Mouse (Mus musculus) MEL (cell line): ENCODE measurements around the gene Pdk2. TPM values are rescaled to one million over a fixed set of nuclear protein-coding genes. Genes with fewer than 3 reads are reported as not detected.

Experiments used
- DNase-seq: peaks from one replicate; pipeline ENCODE4 v3.0.0; 2011; ENCODE audit warnings: low read depth, low spot score
- H3K27ac ChIP-seq: 2 replicates; pipeline ENCODE4 v1.5.1; 2012; ENCODE audit warnings: low read depth, mild to moderate bottlenecking, control low read depth, low read length, moderate library complexity; ENCODE audit not compliant: control insufficient read depth
- H3K27me3 ChIP-seq, 2 experiments: fragments of 150-350 bp in 1 of 2; sonication (generic) in 1 of 2; 2 replicates each; pipeline ENCODE4 v1.6.1; 2012; ENCODE audit warnings: low read length in 2 of 2, mild to moderate bottlenecking in 2 of 2, improper control_type of control experiment in 1 of 2, moderate library complexity in 1 of 2; ENCODE audit not compliant: insufficient read depth in 2 of 2, control insufficient read depth in 1 of 2
- H3K36me3 ChIP-seq, 2 experiments: 2 replicates each; pipeline ENCODE4 v1.6.1; 2012 to 2014; ENCODE audit warnings: low read length in 2 of 2, improper control_type of control experiment in 1 of 2, inconsistent platforms in 1 of 2, mild to moderate bottlenecking in 1 of 2; ENCODE audit not compliant: insufficient read depth in 2 of 2, control insufficient read depth in 1 of 2
- H3K4me1 ChIP-seq, 2 experiments: fragments of 150-350 bp in 1 of 2; sonication (generic) in 1 of 2; 2 replicates each; pipeline ENCODE4 v1.6.1; 2012; ENCODE audit warnings: low read length in 2 of 2, improper control_type of control experiment in 1 of 2, mild to moderate bottlenecking in 1 of 2; ENCODE audit not compliant: insufficient read depth in 2 of 2, control insufficient read depth in 1 of 2
- H3K4me3 ChIP-seq, 2 experiments: fragments of 150-350 bp in 1 of 2; sonication (generic) in 1 of 2; 2 replicates each; pipeline ENCODE4 v1.5.1; 2012; ENCODE audit warnings: low read depth in 2 of 2, low read length in 2 of 2, mild to moderate bottlenecking in 2 of 2, moderate library complexity in 2 of 2, control low read depth in 1 of 2, improper control_type of control experiment in 1 of 2; ENCODE audit not compliant: control insufficient read depth in 1 of 2, insufficient read depth in 1 of 2
- H3K79me2 ChIP-seq: 2 replicates; pipeline ENCODE4 v1.6.1; 2012; ENCODE audit warnings: mild to moderate bottlenecking, low read length, moderate library complexity; ENCODE audit not compliant: control insufficient read depth, poor library complexity, insufficient read depth
- H3K9ac ChIP-seq: 2 replicates; pipeline ENCODE4 v1.6.1; 2012; ENCODE audit warnings: low read depth, mild to moderate bottlenecking, control low read depth, low read length, moderate library complexity; ENCODE audit not compliant: control insufficient read depth, poor library complexity, severe bottlenecking
- H3K9me3 ChIP-seq: fragments of 150-350 bp; sonication (generic); replicated peaks from 2 replicates; pipeline ENCODE4 v1.6.1; 2012; ENCODE audit warnings: mild to moderate bottlenecking, low read length, improper control_type of control experiment, moderate library complexity; ENCODE audit not compliant: insufficient read depth
- BHLHE40 ChIP-seq: IDR thresholded peaks from 2 replicates; pipeline ENCODE4 v1.6.1; 2012; ENCODE audit warnings: low read depth, mild to moderate bottlenecking, inconsistent platforms, low read length, improper control_type of control experiment, borderline replicate concordance
- ETS1 ChIP-seq: IDR thresholded peaks from 2 replicates; pipeline ENCODE4 v1.6.1; 2012; ENCODE audit warnings: low read depth, mild to moderate bottlenecking, inconsistent platforms, low read length, improper control_type of control experiment, moderate library complexity
- GABPA ChIP-seq: IDR thresholded peaks from 2 replicates; pipeline ENCODE4 v1.6.1; 2012; ENCODE audit warnings: low read depth, mild to moderate bottlenecking, inconsistent platforms, low read length, improper control_type of control experiment, moderate library complexity
- GATA1 ChIP-seq: IDR thresholded peaks from 2 replicates; pipeline ENCODE4 v1.6.1; 2011; ENCODE audit warnings: low read depth, low read length, improper control_type of control experiment
- JUND ChIP-seq: IDR thresholded peaks from 2 replicates; pipeline ENCODE4 v1.6.1; 2011; ENCODE audit warnings: low read depth, mild to moderate bottlenecking, improper control_type of control experiment, low read length
- KAT2A ChIP-seq: conservative IDR thresholded peaks from 2 replicates; pipeline ENCODE4 v1.6.1; 2012; ENCODE audit warnings: low read depth, low read length, improper control_type of control experiment, inconsistent platforms
- MAFK ChIP-seq: IDR thresholded peaks from 2 replicates; pipeline ENCODE4 v1.6.1; 2011; ENCODE audit warnings: low read depth, mild to moderate bottlenecking, low read length, improper control_type of control experiment, borderline replicate concordance
- MAX ChIP-seq: IDR thresholded peaks from 2 replicates; pipeline ENCODE4 v1.6.1; 2011; ENCODE audit warnings: low read length, improper control_type of control experiment
- MAZ ChIP-seq: IDR thresholded peaks from 2 replicates; pipeline ENCODE4 v1.6.1; 2012; ENCODE audit warnings: low read depth, mild to moderate bottlenecking, inconsistent platforms, low read length, improper control_type of control experiment
- MEF2A ChIP-seq: IDR thresholded peaks from 2 replicates; pipeline ENCODE4 v1.6.1; 2014; ENCODE audit warnings: low read depth, mild to moderate bottlenecking, inconsistent platforms, low read length, improper control_type of control experiment; ENCODE audit not compliant: poor library complexity, insufficient replicate concordance, severe bottlenecking; ENCODE audit errors: extremely low read depth
- NELFE ChIP-seq: IDR thresholded peaks from 2 replicates; pipeline ENCODE4 v1.6.1; 2011; ENCODE audit warnings: low read depth, low read length, improper control_type of control experiment
- POLR2AphosphoS2 ChIP-seq: IDR thresholded peaks from 2 replicates; pipeline ENCODE4 v1.6.1; 2011; ENCODE audit warnings: low read length, improper control_type of control experiment
- RAD21 ChIP-seq: IDR thresholded peaks from 2 replicates; pipeline ENCODE4 v1.6.1; 2011; ENCODE audit warnings: mild to moderate bottlenecking, low read depth, low read length, improper control_type of control experiment
- SMC3 ChIP-seq: IDR thresholded peaks from 2 replicates; pipeline ENCODE4 v1.6.1; 2011; ENCODE audit warnings: low read depth, low read length, improper control_type of control experiment
- UBTF ChIP-seq: IDR thresholded peaks from 2 replicates; pipeline ENCODE4 v1.6.1; 2012; ENCODE audit warnings: low read depth, mild to moderate bottlenecking, inconsistent platforms, low read length, improper control_type of control experiment, moderate library complexity, borderline replicate concordance; ENCODE audit not compliant: insufficient read depth
- USF2 ChIP-seq, 2 experiments: IDR thresholded peaks; 2 replicates each; pipeline ENCODE4 v1.6.1; 2011 to 2012; ENCODE audit warnings: improper control_type of control experiment in 2 of 2, low read length in 2 of 2, borderline replicate concordance in 1 of 2, inconsistent platforms in 1 of 2, low read depth in 1 of 2, mild to moderate bottlenecking in 1 of 2; ENCODE audit not compliant: insufficient read depth in 1 of 2
- ZKSCAN1 ChIP-seq: IDR thresholded peaks from 2 replicates; pipeline ENCODE4 v1.6.1; 2012; ENCODE audit warnings: low read depth, mild to moderate bottlenecking, inconsistent platforms, low read length, improper control_type of control experiment, moderate library complexity
- polyA plus RNA-seq, 2 experiments: library from polyadenylated mRNA; stranded (reverse) in 1 of 2; unstranded in 1 of 2; fragments of >175 nt in 1 of 2; fragments of >200 nt in 1 of 2; gene quantifications; 2 replicates each; pipeline versions ENCODE4 v1.2.1 to v1.2.4; 2012; ENCODE audit warnings: low replicate concordance in 2 of 2, low read depth in 1 of 2; ENCODE audit not compliant: insufficient read length in 2 of 2, insufficient read depth in 1 of 2, missing spikeins in 1 of 2
- total RNA-seq: library from RNA; depleted of rRNA; stranded (reverse); fragments of 300-350 nt; gene quantifications from 2 replicates; pipeline ENCODE4 v1.2.3, GENCODE M21; 2012

Gene Pdk2
- total and polyA plus RNA-seq, 3 experiments: 0.81 to 8.0 TPM; not detected in 1

DNA sequence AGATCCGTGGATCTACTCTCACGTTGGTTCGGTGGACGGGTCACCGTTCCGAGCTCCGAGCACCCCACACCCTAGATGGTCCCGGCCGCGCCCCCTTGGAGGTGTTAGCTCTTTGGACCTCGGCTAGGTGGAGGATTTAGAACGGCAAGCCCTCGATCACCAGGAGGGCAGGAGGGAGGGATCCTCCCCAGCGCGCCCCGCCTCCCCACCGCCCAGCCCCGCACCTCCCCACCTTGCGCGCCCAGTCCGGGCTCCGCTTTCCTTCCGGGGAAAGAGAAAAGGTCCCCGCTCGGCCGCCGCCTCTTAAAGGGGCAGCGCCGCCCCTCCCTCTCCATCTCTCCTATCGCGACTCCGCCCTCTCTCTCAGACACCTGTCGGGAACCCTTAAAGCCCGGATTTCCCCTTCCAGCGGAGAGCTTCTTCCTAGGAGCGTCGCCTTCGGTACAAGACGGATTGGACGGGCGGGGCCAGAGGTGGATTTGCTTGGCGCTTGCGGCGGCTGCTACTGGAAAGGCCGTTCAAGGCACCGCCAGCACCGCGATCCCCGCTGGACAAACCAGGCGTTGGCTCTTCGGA lies 35.5 kb upstream of the Pdk2 start, which contains the start of gene Itga3:
Gene Itga3 (minus strand): TSS at position 266 of the 576 bp plus-strand sequence.
- no peaks in the 10 kb centered on the region for H3K79me2 ChIP-seq
- H3K9me3 ChIP-seq: no peaks in the 10 kb centered on the region
- no peaks in the 10 kb centered on the region for H3K4me1 ChIP-seq
- no peaks in the 10 kb centered on the region for H3K36me3 ChIP-seq
- TF ChIP-seq KAT2A: no peak
- no peak for TF ChIP-seq MAX
- TF ChIP-seq BHLHE40: no peak
- no peak for TF ChIP-seq MEF2A
- TF ChIP-seq JUND: no peak
- TF ChIP-seq SMC3: no peak
- H3K27ac ChIP-seq: no peak within 1 kb of the TSS
- DNase-seq: no peak
- H3K9ac ChIP-seq: no peak within 1 kb of the TSS
- no peak within 1 kb of the TSS for H3K4me3 ChIP-seq
- H3K27me3 ChIP-seq: peaks cover 2 to 8% of the 10 kb centered on the region in 2 experiments; a peak in 3 of 4 replicates

DNA sequence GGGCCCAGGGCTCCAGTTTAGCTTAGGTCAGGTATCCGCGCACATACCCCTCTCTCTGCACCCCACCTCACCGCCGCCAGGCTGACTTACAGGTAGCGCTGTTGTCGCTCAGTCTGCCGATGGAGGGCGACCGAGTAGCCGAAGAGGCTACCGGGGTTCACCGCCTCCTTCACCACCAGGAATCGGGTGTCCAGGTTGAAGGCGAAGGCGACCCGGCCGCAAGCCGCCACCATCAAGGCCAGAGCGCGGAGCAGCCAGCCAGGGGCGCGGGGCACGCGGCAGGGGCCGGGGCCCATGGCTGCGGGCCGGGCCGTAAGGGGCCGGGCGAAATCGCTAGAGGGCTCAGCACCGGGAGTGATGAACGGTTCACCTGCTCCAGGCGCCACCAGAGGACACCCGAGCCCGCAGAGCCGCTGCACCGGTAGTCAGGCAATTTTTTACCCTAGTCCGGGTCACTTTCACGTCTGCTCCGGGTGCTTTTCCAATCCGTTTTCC lies 34.9 kb upstream of the Pdk2 start:
- H3K27ac ChIP-seq: no peak overlapping the region
- H3K27me3 ChIP-seq: peaks cover 7 to 8% of the 10 kb centered on the region in 2 experiments; a peak in 3 of 4 replicates
- no peak overlapping the region for H3K4me3 ChIP-seq
- no peaks in the 10 kb centered on the region for H3K9me3 ChIP-seq
- H3K79me2 ChIP-seq: no peaks in the 10 kb centered on the region
- DNase-seq: no peak
- TF ChIP-seq GATA1: no peak
- TF ChIP-seq POLR2AphosphoS2: no peak
- TF ChIP-seq, all 39 proteins: peak for 0
- H3K9ac ChIP-seq: no peak overlapping the region
- H3K4me1 ChIP-seq: no peaks in the 10 kb centered on the region
- no peaks in the 10 kb centered on the region for H3K36me3 ChIP-seq

DNA sequence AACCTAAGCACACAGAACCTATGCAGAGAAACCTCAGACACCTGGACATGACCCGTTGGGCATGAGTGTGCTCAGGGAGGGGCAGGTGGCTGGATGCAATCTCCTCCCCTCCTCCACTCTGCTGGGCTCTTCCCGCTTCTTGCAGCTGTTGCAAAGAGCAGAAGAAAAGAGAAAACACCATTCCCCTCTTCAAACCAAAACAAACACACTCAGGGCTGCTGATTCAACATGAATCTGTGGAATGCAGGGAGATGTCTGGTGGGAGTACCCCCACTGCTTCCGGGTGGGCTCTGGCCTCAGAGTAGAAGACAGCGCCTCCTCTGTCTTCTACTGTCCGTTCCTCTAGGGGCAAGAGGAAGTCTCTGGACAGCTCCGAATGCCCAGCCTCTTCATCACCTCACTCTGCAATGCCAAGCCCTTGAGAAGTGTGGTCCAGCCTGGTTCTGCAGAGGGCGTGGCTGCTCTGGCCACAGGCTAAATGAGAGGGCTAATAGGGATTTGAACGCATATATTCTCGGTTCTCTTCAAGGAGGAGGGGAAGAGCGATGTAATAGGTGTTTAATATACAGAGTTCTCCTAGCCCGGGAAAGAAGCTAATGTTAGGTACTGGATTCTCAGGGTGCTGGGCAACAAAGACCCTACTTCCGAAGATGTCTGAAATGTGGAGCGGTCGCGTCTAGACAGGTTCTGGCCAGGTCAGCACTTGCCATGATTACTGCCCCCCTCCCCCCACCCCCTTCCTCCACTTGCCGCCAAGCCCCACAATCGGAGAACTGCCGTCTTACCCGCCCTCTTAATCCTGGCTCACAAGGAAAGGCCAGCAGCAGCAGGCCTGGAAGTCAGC lies 34.3 kb upstream of the Pdk2 start:
- Histone ChIP-seq H3K9me3 (no peaks in the 10 kb centered on the region), H3K79me2 (no peaks in the 10 kb centered on the region), H3K9ac (no peak overlapping the region), H3K27me3 (peaks cover 8 to 10% of the 10 kb centered on the region in 2 experiments; a peak in 3 of 4 replicates), H3K27ac (no peak overlapping the region), H3K4me3 (no peak overlapping the region), H3K36me3 (no peaks in the 10 kb centered on the region), H3K4me1 (no peaks in the 10 kb centered on the region)
- DNase-seq: no peak
- TF ChIP-seq UBTF (no peak), ETS1 (no peak), ZKSCAN1 (no peak), GABPA (no peak), RAD21 (no peak), USF2 (IDR thresholded peaks at IDR 0.05; ENCODE audit: borderline replicate concordance in 1 of 2, insufficient read depth in 1 of 2, low read depth in 1 of 2, low read length in 2 of 2) (no peak), MAZ (no peak), NELFE (no peak), MAFK (no peak)
